Mouse (Mus musculus) midbrain, embryonic 14.5 days (tissue): ENCODE results near the gene Pcnx4. TPM values are rescaled to one million over a fixed set of nuclear protein-coding genes. Genes with fewer than 3 reads are reported as not detected.

Experiments used
- ATAC-seq: fragments of 200-750 bp; cut with Nextera tagmentation; 2 replicates; pipeline ENCODE4 v1.8.0; 2017; ENCODE audit warnings: moderate number of reproducible peaks, moderate library complexity; ENCODE audit not compliant: low FRiP score, low TSS enrichment
- DNase-seq: peaks from one replicate; pipeline ENCODE4 v3.0.0-alpha.2; 2015
- H3K27ac ChIP-seq: fragments of 300-500 bp; sonication (generic); replicated peaks from 2 replicates; pipeline ENCODE4 v1.5.1; 2014; ENCODE audit warnings: mild to moderate bottlenecking, low read depth, low read length, moderate library complexity
- H3K27me3 ChIP-seq: fragments of 300-500 bp; sonication (generic); 2 replicates; pipeline ENCODE4 v1.6.1; 2014; ENCODE audit warnings: low read length, control low read depth, mixed read lengths; ENCODE audit not compliant: control insufficient read depth, insufficient read depth
- H3K36me3 ChIP-seq: fragments of 300-500 bp; sonication (generic); 2 replicates; pipeline ENCODE4 v1.6.1; 2014; ENCODE audit warnings: low read length, control low read depth; ENCODE audit not compliant: control insufficient read depth, insufficient read depth
- H3K4me1 ChIP-seq: fragments of 300-500 bp; sonication (generic); 2 replicates; pipeline ENCODE4 v1.6.1; 2014; ENCODE audit warnings: mild to moderate bottlenecking, antibody characterized with exemption, low read length, control low read depth; ENCODE audit not compliant: control insufficient read depth, insufficient read depth
- H3K4me2 ChIP-seq: fragments of 300-500 bp; sonication (generic); 2 replicates; pipeline ENCODE4 v1.6.1; 2014; ENCODE audit warnings: mild to moderate bottlenecking, low read length, moderate library complexity
- H3K4me3 ChIP-seq: fragments of 300-500 bp; sonication (generic); replicated peaks from 2 replicates; pipeline ENCODE4 v1.5.1; 2014; ENCODE audit warnings: low read depth, low read length
- H3K9ac ChIP-seq: fragments of 300-500 bp; sonication (generic); replicated peaks from 2 replicates; pipeline ENCODE4 v1.6.1; 2014; ENCODE audit warnings: mild to moderate bottlenecking, low read length, moderate library complexity
- H3K9me3 ChIP-seq: fragments of 300-500 bp; sonication (generic); 2 replicates; pipeline ENCODE4 v1.6.1; 2016; ENCODE audit warnings: low read length, control low read depth, mixed read lengths; ENCODE audit not compliant: control insufficient read depth
- WGBS: fragments of 180-500 bp; shearing (Covaris S2); extraction: QIAGEN DNeasy Blood & Tissue Kit; methylation state at CpG from one replicate; pipeline ENCODE4 v1.1.7; 2014; 5-methylcytosine and 5-hydroxymethylcytosine counted together
- polyA plus RNA-seq: library from polyadenylated mRNA; unstranded; fragments of >200 nt; fragmentation: Nextera tagmentation; extraction: Ambion mirVana; gene quantifications from 2 replicates; pipeline ENCODE4 v1.2.1, GENCODE M21; 2014

The Pcnx4 gene
- polyA plus RNA-seq, result 17.9 and 26.2 TPM in 2 replicates

GRCm38 (mm10) chr12:72536021-72536597 lies at the start of gene Pcnx4:
Gene Pcnx4, plus strand, starts transcription at chr12:72536383.
- peak within 1 kb of the TSS; percentile 71 for H3K4me2 ChIP-seq
- WGBS, result under 1% methylated on average over 45 of the region's 45 CpGs
- no peaks in the 10 kb centered on the region for H3K36me3 ChIP-seq
- peak within 1 kb of the TSS; percentile 63 for H3K9ac ChIP-seq
- DNase-seq, result peak; percentile 98
- peak; percentile 97 for ATAC-seq
- peak within 1 kb of the TSS; percentile 59 for H3K4me3 ChIP-seq
- no peaks in the 10 kb centered on the region for H3K9me3 ChIP-seq
- no peaks in the 10 kb centered on the region for H3K27me3 ChIP-seq
- peak within 1 kb of the TSS; percentile 33 for H3K27ac ChIP-seq
- peaks cover 7% of the 10 kb centered on the region; the same call in 1 of the 2 replicates for H3K4me1 ChIP-seq

- ATAC-seq (no peak), DNase-seq (no peak)
- no peak overlapping the region for H3K4me2 ChIP-seq
- no peak overlapping the region for H3K27ac ChIP-seq
- H3K4me1 ChIP-seq, result no peaks in the 10 kb centered on the region
- H3K9me3 ChIP-seq, result no peaks in the 10 kb centered on the region
- WGBS, result 92% methylated on average over 3 of the region's 3 CpGs
- no peaks in the 10 kb centered on the region for H3K27me3 ChIP-seq
- no peak overlapping the region for H3K4me3 ChIP-seq
- H3K36me3 ChIP-seq, result no peaks in the 10 kb centered on the region
- H3K9ac ChIP-seq, result no peak overlapping the region
These were observed 48.7 kb upstream of the Pcnx4 start for GRCm38 (mm10) chr12:72487498-72487897.

GRCm38 (mm10) chr12:72489995-72490394 lies 46.2 kb upstream of the Pcnx4 start:
- H3K9me3 ChIP-seq, result no peaks in the 10 kb centered on the region
- WGBS, result 96% methylated on average over 3 of the region's 3 CpGs
- no peak overlapping the region for H3K4me3 ChIP-seq
- no peaks in the 10 kb centered on the region for H3K27me3 ChIP-seq
- H3K4me2 ChIP-seq, result no peak overlapping the region
- no peak overlapping the region for H3K9ac ChIP-seq
- DNase-seq (no peak), ATAC-seq (no peak)
- no peaks in the 10 kb centered on the region for H3K36me3 ChIP-seq
- no peak overlapping the region for H3K27ac ChIP-seq
- no peaks in the 10 kb centered on the region for H3K4me1 ChIP-seq

GRCm38 (mm10) chr12:72491063-72491719 lies 45.0 kb upstream of the Pcnx4 start:
- 76% methylated on average over 3 of the region's 3 CpGs for WGBS

GRCm38 (mm10) chr12:72496866-72497600 lies 39.1 kb upstream of the Pcnx4 start:
- DNase-seq (peak; percentile 54), ATAC-seq (no peak)
- Histone ChIP-seq H3K4me3 (no peak overlapping the region), H3K27ac (no peak overlapping the region), H3K9me3 (no peaks in the 10 kb centered on the region), H3K9ac (no peak overlapping the region), H3K36me3 (no peaks in the 10 kb centered on the region), H3K4me2 (no peak overlapping the region), H3K4me1 (0 out of 2 replicates have a peak, but pooled peaks cover 6% of the 10 kb centered on the region), H3K27me3 (no peaks in the 10 kb centered on the region)
- WGBS, result 51% methylated on average over 12 of the region's 12 CpGs

More at GRCm38 (mm10) chr12:72491063-72491719, 45.0 kb upstream of the Pcnx4 start:
- H3K4me3 ChIP-seq, result no peak overlapping the region
- no peak overlapping the region for H3K9ac ChIP-seq
- DNase-seq (no peak), ATAC-seq (no peak)
- no peaks in the 10 kb centered on the region for H3K9me3 ChIP-seq
- no peak overlapping the region for H3K27ac ChIP-seq
- no peaks in the 10 kb centered on the region for H3K27me3 ChIP-seq
- H3K4me2 ChIP-seq, result no peak overlapping the region
- no peaks in the 10 kb centered on the region for H3K36me3 ChIP-seq
- no peaks in the 10 kb centered on the region for H3K4me1 ChIP-seq

GRCm38 (mm10) chr12:72509606-72510005 lies 26.6 kb upstream of the Pcnx4 start:
- WGBS, result 84% methylated on average over 7 of the region's 7 CpGs
- H3K27me3 ChIP-seq, result no peaks in the 10 kb centered on the region
- no peaks in the 10 kb centered on the region for H3K36me3 ChIP-seq
- no peaks in the 10 kb centered on the region for H3K4me1 ChIP-seq
- H3K9me3 ChIP-seq, result no peaks in the 10 kb centered on the region
- H3K4me3 ChIP-seq, result no peak overlapping the region
- DNase-seq, result no peak
- no peak overlapping the region for H3K4me2 ChIP-seq
- ATAC-seq, result no peak
- no peak overlapping the region for H3K9ac ChIP-seq
- H3K27ac ChIP-seq, result no peak overlapping the region

- Histone ChIP-seq H3K4me3 (no peak overlapping the region), H3K4me1 (no peaks in the 10 kb centered on the region), H3K9me3 (no peaks in the 10 kb centered on the region), H3K27me3 (no peaks in the 10 kb centered on the region), H3K36me3 (no peaks in the 10 kb centered on the region), H3K9ac (no peak overlapping the region), H3K4me2 (no peak overlapping the region), H3K27ac (no peak overlapping the region)
- 66% methylated on average over 3 of the region's 3 CpGs for WGBS
- no peak for ATAC-seq
- peak; percentile 84 for DNase-seq
These were observed 20.7 kb upstream of the Pcnx4 start for GRCm38 (mm10) chr12:72515446-72515845.

GRCm38 (mm10) chr12:72518114-72518728 lies 18.0 kb upstream of the Pcnx4 start:
- H3K4me3 ChIP-seq, result no peak overlapping the region
- H3K9ac ChIP-seq, result no peak overlapping the region
- H3K4me2 ChIP-seq, result peak overlapping the region; percentile 37
- ATAC-seq, result no peak
- no peak overlapping the region for H3K27ac ChIP-seq
- H3K27me3 ChIP-seq, result no peaks in the 10 kb centered on the region
- H3K4me1 ChIP-seq, result no peaks in the 10 kb centered on the region
- no peaks in the 10 kb centered on the region for H3K36me3 ChIP-seq
- H3K9me3 ChIP-seq, result no peaks in the 10 kb centered on the region
- peak; percentile 43 for DNase-seq
- WGBS, result 26% methylated on average over 12 of the region's 12 CpGs
